Mouse (Mus musculus) brown adipose tissue, adult 24 weeks (tissue): ENCODE data around the gene Arhgdib. TPM values are rescaled to one million over a fixed set of nuclear protein-coding genes. Genes with fewer than 3 reads are reported as not detected.

Experiments used
- H3K27ac ChIP-seq: fragments of 200-500 bp; replicated peaks from 2 replicates; pipeline ENCODE4 v1.5.1; 2012; ENCODE audit warnings: low read depth, mild to moderate bottlenecking, low read length
- H3K4me1 ChIP-seq: fragments of 200-500 bp; 2 replicates; pipeline ENCODE4 v1.6.1; 2012; ENCODE audit warnings: low read length, mixed read lengths; ENCODE audit not compliant: control insufficient read depth, insufficient read depth, insufficient read length
- H3K4me3 ChIP-seq: fragments of 200-500 bp; 2 replicates; pipeline ENCODE4 v1.5.1; 2012; ENCODE audit warnings: low read depth, mild to moderate bottlenecking, low read length, moderate library complexity; ENCODE audit not compliant: insufficient read depth
- polyA plus RNA-seq: library from polyadenylated mRNA; stranded (reverse); fragments of >200 nt; gene quantifications from 2 replicates; pipeline ENCODE4 v1.2.4, GENCODE M21; 2012; ENCODE audit not compliant: missing spikeins, insufficient read depth, insufficient read length

Arhgdib gene
- polyA plus RNA-seq, 1 experiment = 26.5 TPM

DNA sequence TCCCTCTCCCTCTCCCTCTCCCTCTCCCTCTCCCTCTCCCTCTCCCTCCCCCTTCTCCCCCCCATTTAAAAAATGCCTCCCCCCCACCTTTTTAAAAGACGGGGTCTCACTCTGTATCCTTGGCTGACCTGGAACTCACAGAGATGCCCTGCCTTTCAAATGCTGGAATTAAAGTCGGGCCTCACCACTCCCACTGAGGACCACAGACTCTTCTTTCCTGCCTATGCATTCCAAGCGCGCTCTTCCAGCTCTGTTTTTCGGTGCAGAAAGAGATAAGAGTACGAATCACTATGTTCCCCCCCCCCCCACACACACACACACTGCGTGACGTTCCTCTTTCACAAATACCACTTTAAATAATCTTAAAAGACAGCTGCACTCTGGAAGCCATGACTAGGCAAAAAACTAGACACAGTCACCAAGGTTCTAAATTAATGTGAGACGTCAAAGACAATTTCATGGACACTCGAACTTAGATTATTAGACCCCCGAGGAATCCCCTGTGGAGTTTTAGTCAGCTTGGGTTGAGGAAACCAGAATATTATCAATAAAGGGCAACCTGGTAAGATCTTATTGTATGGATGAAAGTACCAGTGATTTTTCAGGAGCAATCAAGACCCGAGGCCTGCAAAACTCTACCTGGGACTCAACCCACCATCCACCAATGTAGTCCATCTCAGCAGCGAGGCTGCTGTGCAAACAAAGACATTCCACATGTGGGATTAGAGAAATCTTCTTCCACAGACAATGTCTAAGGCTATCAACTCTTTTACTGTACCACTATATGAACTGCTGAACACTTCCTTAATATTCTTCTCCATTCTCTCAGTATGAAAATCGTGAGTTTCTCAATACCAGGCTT is 2.1 kb downstream of the Arhgdib start:
- Histone ChIP-seq H3K4me3 (peak overlapping the region; percentile 54), H3K4me1 (peaks cover 2% of the 10 kb centered on the region; the same call in 1 of the 2 replicates), H3K27ac (peak overlapping the region; percentile 93)

- Histone ChIP-seq H3K4me3 (peak overlapping the region; percentile 43), H3K27ac (peak overlapping the region; percentile 64), H3K4me1 (peaks cover 2% of the 10 kb centered on the region; the same call in 1 of the 2 replicates)
Observed at GRCm38 (mm10) chr6:136938331-136939126, 3.2 kb downstream of the Arhgdib start.

GRCm38 (mm10) chr6:136937117-136937516 is 4.6 kb downstream of the Arhgdib start:
- Histone ChIP-seq H3K4me1 (peaks cover 2% of the 10 kb centered on the region; the same call in 1 of the 2 replicates), H3K4me3 (no peak overlapping the region), H3K27ac (no peak overlapping the region)

DNA sequence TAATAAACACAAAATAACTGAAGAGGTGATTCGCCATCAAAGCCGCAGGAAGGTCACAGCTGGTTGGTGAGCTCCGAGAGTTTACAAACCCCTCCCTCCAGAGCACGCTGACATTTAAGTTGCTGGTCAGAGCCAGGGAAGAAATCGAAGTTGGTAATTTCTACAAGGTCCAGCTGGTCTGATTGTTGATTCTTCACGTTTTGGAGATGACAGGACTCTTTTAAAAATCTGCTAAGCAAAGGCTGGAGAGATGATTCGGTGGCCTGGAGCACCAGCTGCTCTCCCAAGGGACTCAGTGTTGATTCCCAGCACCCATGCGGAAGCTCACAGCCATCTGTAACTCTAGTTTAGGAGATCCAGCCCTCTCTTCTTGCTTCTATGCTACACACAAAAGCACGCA is 5.3 kb downstream of the Arhgdib start:
- H3K4me1 ChIP-seq = no peaks in the 10 kb centered on the region
- H3K27ac ChIP-seq = no peak overlapping the region
- H3K4me3 ChIP-seq = no peak overlapping the region

DNA sequence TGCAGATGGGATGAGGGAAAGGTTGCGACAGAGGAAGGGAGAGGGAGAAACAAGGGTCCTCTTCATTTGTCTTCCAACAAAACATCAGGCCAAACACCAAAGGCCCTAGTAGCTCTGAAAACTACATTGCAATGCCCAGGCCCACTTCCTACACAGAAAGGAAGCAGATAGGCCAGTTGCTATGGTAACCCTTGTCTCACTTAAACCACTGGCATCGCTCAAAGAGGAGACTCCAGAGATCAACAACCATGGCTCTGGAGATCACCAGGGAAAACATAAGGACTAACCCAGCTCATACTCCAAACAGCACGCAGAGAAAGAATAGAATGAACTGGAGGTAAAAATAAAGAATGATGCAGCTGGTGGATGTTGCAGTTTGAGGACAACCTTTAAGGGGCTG is 6.5 kb downstream of the Arhgdib start:
- no peak overlapping the region for H3K27ac ChIP-seq
- peaks cover 3% of the 10 kb centered on the region for H3K4me1 ChIP-seq
- H3K4me3 ChIP-seq = no peak overlapping the region

DNA sequence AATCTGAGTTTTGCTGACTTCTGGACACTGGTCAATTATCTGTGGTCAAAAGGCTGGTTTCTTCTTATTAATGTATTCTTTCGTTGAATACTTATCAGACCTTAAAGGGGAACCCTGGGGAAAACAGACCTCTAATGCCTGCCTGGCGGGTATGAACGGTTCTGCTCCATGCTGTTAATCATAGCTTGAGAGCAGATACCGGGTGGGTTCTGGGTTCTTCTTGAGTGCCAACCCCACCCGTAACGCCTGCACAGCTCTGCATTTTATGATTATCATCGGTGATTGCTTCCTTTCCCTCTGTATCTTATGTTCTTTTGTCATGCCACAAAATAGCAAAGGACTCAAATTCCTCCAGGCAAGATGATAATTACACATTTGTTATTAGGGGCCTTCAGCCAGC is 7.6 kb downstream of the Arhgdib start:
- Histone ChIP-seq H3K27ac (no peak overlapping the region), H3K4me1 (peaks cover 3% of the 10 kb centered on the region), H3K4me3 (no peak overlapping the region)

DNA sequence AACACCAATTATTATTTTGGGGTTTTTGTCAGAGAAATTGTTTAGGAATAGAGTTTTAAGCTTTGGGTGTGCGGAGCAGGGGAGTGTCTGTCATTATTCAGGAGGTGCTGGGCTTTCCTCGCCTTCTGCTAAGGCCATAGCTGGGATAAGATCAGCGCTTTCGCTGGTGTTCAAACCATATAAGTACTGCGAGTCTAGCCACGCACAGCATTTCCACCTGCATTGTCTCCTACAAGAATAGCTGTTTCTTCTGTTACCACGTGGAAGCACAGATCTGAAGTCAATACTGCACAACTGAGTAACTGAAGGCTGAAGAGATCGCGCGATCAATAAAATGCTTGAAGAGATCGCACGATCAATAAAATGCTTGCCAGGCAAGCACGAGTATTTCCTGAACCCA is 10.5 kb downstream of the Arhgdib start:
- peaks cover 3% of the 10 kb centered on the region for H3K4me1 ChIP-seq
- H3K27ac ChIP-seq = peak overlapping the region; percentile 70
- no peak overlapping the region for H3K4me3 ChIP-seq

DNA sequence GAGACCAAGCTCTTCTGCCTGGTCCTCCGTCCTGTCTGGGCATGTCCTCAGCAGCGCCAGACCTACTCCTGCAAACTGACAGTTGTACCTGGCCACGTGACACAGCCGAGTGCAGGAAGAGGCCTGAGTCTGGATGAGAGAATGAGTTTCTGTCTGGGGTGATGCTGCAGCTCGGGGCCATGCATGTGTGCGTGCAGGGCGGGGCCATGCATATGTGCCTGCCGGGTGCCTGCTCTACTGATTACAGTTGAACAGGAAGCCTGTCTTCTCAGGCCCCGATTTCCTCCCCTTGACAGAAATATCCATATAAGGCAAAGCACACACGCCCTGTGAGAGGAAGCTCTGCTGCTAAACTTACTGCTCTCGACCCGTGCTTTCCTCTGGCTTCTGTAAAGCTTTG is 11.0 kb downstream of the Arhgdib start:
- H3K27ac ChIP-seq = peak overlapping the region; percentile 70
- H3K4me1 ChIP-seq = peaks cover 3% of the 10 kb centered on the region
- H3K4me3 ChIP-seq = peak overlapping the region; percentile 21

GRCm38 (mm10) chr6:136927626-136928025 is 14.1 kb downstream of the Arhgdib start:
- H3K4me3 ChIP-seq = no peak overlapping the region
- peaks cover 3% of the 10 kb centered on the region for H3K4me1 ChIP-seq
- H3K27ac ChIP-seq = no peak overlapping the region

DNA sequence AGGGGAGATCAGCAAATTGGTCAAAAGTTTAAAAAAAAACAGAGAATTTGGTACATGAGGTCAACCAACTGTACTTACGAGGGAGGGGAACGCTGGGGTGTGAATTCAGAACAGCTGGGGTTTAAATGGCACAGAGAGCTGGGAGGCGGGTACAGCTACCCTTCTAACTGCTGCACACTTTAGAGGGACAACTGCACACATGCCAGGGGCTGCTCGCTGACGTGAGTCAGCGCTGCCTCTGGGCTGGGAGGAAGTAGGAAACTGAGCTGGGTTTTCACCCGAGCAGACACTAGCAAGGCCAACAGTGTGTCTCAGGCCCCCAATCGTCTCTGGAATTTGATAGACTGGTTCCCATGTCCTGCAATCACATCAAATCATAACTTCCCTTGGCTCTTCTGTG is 16.6 kb downstream of the Arhgdib start:
- H3K4me1 ChIP-seq = no peaks in the 10 kb centered on the region
- H3K27ac ChIP-seq = no peak overlapping the region
- no peak overlapping the region for H3K4me3 ChIP-seq

GRCm38 (mm10) chr6:136923532-136923931 is 18.2 kb downstream of the Arhgdib start, which contains the start of gene Pde6h:
Gene Pde6h, plus strand, starts transcription at chr6:136923832.
- no peaks in the 10 kb centered on the region for H3K4me1 ChIP-seq
- H3K27ac ChIP-seq = no peak within 1 kb of the TSS
- H3K4me3 ChIP-seq = no peak within 1 kb of the TSS

- Histone ChIP-seq H3K4me3 (no peak overlapping the region), H3K4me1 (no peaks in the 10 kb centered on the region), H3K27ac (no peak overlapping the region)
Observed at GRCm38 (mm10) chr6:136922871-136923270, 18.8 kb downstream of the Arhgdib start.

DNA sequence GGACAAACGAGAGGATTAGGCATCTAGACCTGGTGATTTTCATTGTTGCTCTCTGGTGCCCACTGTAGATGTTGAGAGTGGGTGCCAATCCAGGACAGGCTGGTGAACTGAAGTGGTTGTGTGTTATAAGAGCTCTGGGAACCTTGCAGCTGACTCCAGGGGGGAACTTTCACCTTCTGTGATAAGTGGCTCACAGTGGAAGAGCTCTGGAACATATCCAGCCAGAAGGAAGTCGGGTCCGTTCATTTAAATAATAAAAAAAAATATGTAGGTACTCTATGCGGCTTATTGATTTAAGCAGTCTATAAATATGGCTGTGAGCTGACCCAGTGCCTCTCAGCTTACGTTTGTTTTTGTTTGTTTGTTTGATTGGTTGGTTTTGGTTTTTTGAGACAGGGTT is 19.6 kb downstream of the Arhgdib start, which contains the start of gene Erp27:
Erp27 (minus strand) TSS at position 101 of the 400 bp plus-strand sequence.
- H3K27ac ChIP-seq = no peak within 1 kb of the TSS

GRCm38 (mm10) chr6:136921601-136922000 is 20.1 kb downstream of the Arhgdib start:
- no peak overlapping the region for H3K4me3 ChIP-seq
- H3K27ac ChIP-seq = no peak overlapping the region
- no peaks in the 10 kb centered on the region for H3K4me1 ChIP-seq

More for the DNA sequence above, 19.6 kb downstream of the Arhgdib start, which contains the start of gene Erp27:
- Histone ChIP-seq H3K4me3 (no peak within 1 kb of the TSS), H3K4me1 (no peaks in the 10 kb centered on the region)
